Mouse (Mus musculus) hematopoietic stem cell, adult 5-6 weeks (primary cell): Measurements from ENCODE around the gene Ap3d1. TPM values are rescaled to one million over a fixed set of nuclear protein-coding genes. Genes with fewer than 3 reads are reported as not detected.

Experiments used
- ATAC-seq, 2 experiments: fragments of 125-278 bp in 1 of 2; replicated peaks in 1 of 2; 2 replicates each; pipeline ENCODE4 v1.8.0; 2016 to 2017; ENCODE audit warnings: inconsistent platforms in 2 of 2, mild to moderate bottlenecking in 2 of 2, moderate number of reproducible peaks in 2 of 2, low read depth in 1 of 2, moderate TSS enrichment in 1 of 2; ENCODE audit not compliant: low FRiP score in 2 of 2, poor library complexity in 2 of 2, severe bottlenecking in 2 of 2, insufficient read depth in 1 of 2, low TSS enrichment in 1 of 2
- total RNA-seq: library from RNA; stranded (forward); fragments of 172-1452, 232-1000 nt; gene quantifications from 2 replicates; pipeline ENCODE4 v1.2.3, GENCODE M21; 2017

The Ap3d1 gene
- 37.7 and 45.2 TPM in 2 replicates for total RNA-seq

GRCm38 (mm10) chr10:80742180-80742978, at the start of gene Ap3d1:
Gene Ap3d1, minus strand, starts transcription at chr10:80742264.
- ATAC-seq: peak; percentile 99 to 100

- ATAC-seq: no peak
Measured at GRCm38 (mm10) chr10:80791476-80792174, 49.6 kb upstream of the Ap3d1 start.

GRCm38 (mm10) chr10:80790761-80791404, 48.8 kb upstream of the Ap3d1 start:
- no peak for ATAC-seq

- no peak for ATAC-seq
Measured at GRCm38 (mm10) chr10:80787517-80787916, 45.5 kb upstream of the Ap3d1 start.

GRCm38 (mm10) chr10:80785963-80786362, 43.9 kb upstream of the Ap3d1 start:
- no peak for ATAC-seq

GRCm38 (mm10) chr10:80784871-80785270, 42.8 kb upstream of the Ap3d1 start:
- ATAC-seq: no peak

GRCm38 (mm10) chr10:80784302-80784701, 42.2 kb upstream of the Ap3d1 start:
- no peak for ATAC-seq

- no peak for ATAC-seq
Measured at GRCm38 (mm10) chr10:80779565-80779964, 37.5 kb upstream of the Ap3d1 start.

- ATAC-seq: no peak
Measured at GRCm38 (mm10) chr10:80777123-80777522, 35.1 kb upstream of the Ap3d1 start.

- no peak for ATAC-seq
Measured at GRCm38 (mm10) chr10:80776358-80776869, 34.4 kb upstream of the Ap3d1 start.

GRCm38 (mm10) chr10:80775731-80776130, 33.7 kb upstream of the Ap3d1 start:
- no peak for ATAC-seq

GRCm38 (mm10) chr10:80774981-80775380, 32.9 kb upstream of the Ap3d1 start:
- ATAC-seq: no peak

- peak; percentile 77 to 91 for ATAC-seq
Measured at GRCm38 (mm10) chr10:80774549-80774948, 32.5 kb upstream of the Ap3d1 start.

- no peak for ATAC-seq
Measured at GRCm38 (mm10) chr10:80773816-80774215, 31.8 kb upstream of the Ap3d1 start.

- ATAC-seq: no peak
Measured at GRCm38 (mm10) chr10:80768365-80768764, 26.3 kb upstream of the Ap3d1 start.

GRCm38 (mm10) chr10:80766161-80766815, 24.2 kb upstream of the Ap3d1 start:
- ATAC-seq: no peak

- no peak for ATAC-seq
Measured at GRCm38 (mm10) chr10:80765746-80766145, 23.7 kb upstream of the Ap3d1 start.
